Mouse (Mus musculus) brain, adult 2 months (tissue): ENCODE measurements around the gene Muc4.

Experiments
- DNase-seq: peaks from one replicate; pipeline ENCODE4 v3.0.0; 2011; ENCODE audit warnings: low read depth, low spot score

The Muc4 gene

GRCm38 (mm10) chr16:32803252-32803853 lies 67.7 kb downstream of the Muc4 start:
- DNase-seq: peak; percentile 61

GRCm38 (mm10) chr16:32803901-32804300 lies 68.2 kb downstream of the Muc4 start:
- no peak for DNase-seq

GRCm38 (mm10) chr16:32805151-32805550 lies 69.5 kb downstream of the Muc4 start:
- no peak for DNase-seq

GRCm38 (mm10) chr16:32807408-32808185 lies 71.9 kb downstream of the Muc4 start:
- no peak for DNase-seq

- DNase-seq: no peak
Measured at GRCm38 (mm10) chr16:32810321-32810720, 74.6 kb downstream of the Muc4 start, which contains the start of gene Smbd1. Gene Smbd1 (minus strand): TSS chr16:32810477.

GRCm38 (mm10) chr16:32812888-32813361 lies 77.2 kb downstream of the Muc4 start:
- DNase-seq: peak; percentile 94

- DNase-seq: no peak
Measured at GRCm38 (mm10) chr16:32813362-32813761, 77.7 kb downstream of the Muc4 start.

GRCm38 (mm10) chr16:32813771-32814170 lies 78.1 kb downstream of the Muc4 start:
- DNase-seq: no peak

- peak; percentile 70 for DNase-seq
Measured at GRCm38 (mm10) chr16:32814539-32814938, 78.9 kb downstream of the Muc4 start.

- no peak for DNase-seq
Measured at GRCm38 (mm10) chr16:32815160-32815605, 79.5 kb downstream of the Muc4 start.

GRCm38 (mm10) chr16:32818036-32818435 lies 82.3 kb downstream of the Muc4 start:
- no peak for DNase-seq

GRCm38 (mm10) chr16:32818441-32818840 lies 82.8 kb downstream of the Muc4 start:
- DNase-seq: no peak

- no peak for DNase-seq
Measured at GRCm38 (mm10) chr16:32821772-32822449, 86.2 kb downstream of the Muc4 start.

- DNase-seq: no peak
Measured at GRCm38 (mm10) chr16:32822450-32822827, 86.8 kb downstream of the Muc4 start.

- DNase-seq: no peak
Measured at GRCm38 (mm10) chr16:32822881-32823280, 87.2 kb downstream of the Muc4 start.

GRCm38 (mm10) chr16:32823487-32823886 lies 87.8 kb downstream of the Muc4 start:
- no peak for DNase-seq

- DNase-seq: no peak
Measured at GRCm38 (mm10) chr16:32824061-32824460, 88.4 kb downstream of the Muc4 start.

GRCm38 (mm10) chr16:32825380-32825779 lies 89.7 kb downstream of the Muc4 start:
- no peak for DNase-seq

GRCm38 (mm10) chr16:32826521-32826920 lies 90.8 kb downstream of the Muc4 start:
- no peak for DNase-seq

GRCm38 (mm10) chr16:32829104-32829503 lies 93.4 kb downstream of the Muc4 start:
- DNase-seq: no peak

GRCm38 (mm10) chr16:32831501-32831900 lies 95.8 kb downstream of the Muc4 start:
- DNase-seq: peak; percentile 63
